Comparison of ENCODE assay signal across 15 mouse cellular contexts in genomic region chr6:114866078-114866477, GRCm38 (mm10).
DNase-seq lines count a peak whose midpoint lies in the region; ATAC-seq and TF ChIP-seq lines count a peak whose summit lies in the region.
"Had no signal": no experiment of that assay in that cellular context is flagged by ENCODE, and none has a peak within 500 bp of the region (broad histone marks: within the 10 kb centered on the region; RNA-seq: fewer than 3 reads in every experiment).

No protein-coding gene starts in this region.

- intact Hi-C loops in heart, adult 2 months (cut with DNase I), result no loop called here

- TF ChIP-seq CTCF in heart, adult 2 months (IDR thresholded peaks at IDR 0.05), result no peak

- peaks cover 45% of the 10 kb centered on the region for H3K4me1 ChIP-seq in heart, adult 2 months (ENCODE audit: control insufficient read depth, insufficient read depth, low read length)
- peaks cover 22% of the 10 kb centered on the region for H3K4me1 ChIP-seq in kidney, embryonic 14.5 days (ENCODE audit: control insufficient read depth, insufficient read depth, low read length)
- H3K4me1 ChIP-seq in hindbrain, embryonic 11.5 days (replicated peaks; ENCODE audit: control insufficient read depth, insufficient read depth, low read length), result peaks cover 4% of the 10 kb centered on the region

- H3K27ac ChIP-seq in heart, adult 2 months, result peak overlapping the region; percentile 50
- 0 out of 2 replicates have a peak overlapping the region, but pooled peaks have one; percentile 24 for H3K27ac ChIP-seq in kidney, embryonic 14.5 days (ENCODE audit: low read depth, low read length)
- H3K27ac ChIP-seq in hindbrain, embryonic 11.5 days (ENCODE audit: low read depth, low read length), result no peak overlapping the region
- H3K27ac ChIP-seq: intestine, embryonic 15.5 days had no signal

- no peak overlapping the region for H3K4me3 ChIP-seq in heart, adult 2 months
- no peak overlapping the region for H3K4me3 ChIP-seq in kidney, embryonic 14.5 days (ENCODE audit: low read length)
- no peak overlapping the region for H3K4me3 ChIP-seq in hindbrain, embryonic 11.5 days (ENCODE audit: low read depth, low read length)
- H3K4me3 ChIP-seq: erythroblast, embryonic 14.5 days; intestine, embryonic 15.5 days had no signal

- no peak overlapping the region for H3K9ac ChIP-seq in heart, adult 2 months (ENCODE audit: low read depth, low read length)
- H3K9ac ChIP-seq in kidney, embryonic 14.5 days (ENCODE audit: low read depth, low read length), result no peak overlapping the region
- no peak overlapping the region for H3K9ac ChIP-seq in hindbrain, embryonic 11.5 days (ENCODE audit: low read depth, low read length)
- H3K9ac ChIP-seq: intestine, embryonic 15.5 days had no signal

- H3K9me3 ChIP-seq in kidney, embryonic 14.5 days (ENCODE audit: control insufficient read depth, low read length), result no peaks in the 10 kb centered on the region
- H3K9me3 ChIP-seq in hindbrain, embryonic 11.5 days (ENCODE audit: control insufficient read depth, low read length), result no peaks in the 10 kb centered on the region
- H3K9me3 ChIP-seq: intestine, embryonic 15.5 days had no signal

- no peaks in the 10 kb centered on the region for H3K27me3 ChIP-seq in heart, adult 2 months (ENCODE audit: control insufficient read depth, insufficient read depth, low read length)
- no peaks in the 10 kb centered on the region for H3K27me3 ChIP-seq in kidney, embryonic 14.5 days (ENCODE audit: control insufficient read depth, insufficient read depth, low read length)
- no peaks in the 10 kb centered on the region for H3K27me3 ChIP-seq in hindbrain, embryonic 11.5 days (ENCODE audit: control insufficient read depth, insufficient read depth, low read length)
- H3K27me3 ChIP-seq: intestine, embryonic 15.5 days had no signal

- DNase-seq in heart, adult 2 months, result no peak
- no peak for DNase-seq in heart, adult 8-10 months (ENCODE audit: low spot score)
- DNase-seq in kidney, postnatal 14 days, result no peak
- peak; percentile 69 for DNase-seq in 3134 (ENCODE audit: extremely low read depth, insufficient read length, low spot score)
- peak; percentile 80 for DNase-seq in brain, adult 2 months (ENCODE audit: low read depth, low spot score)
- no peak for DNase-seq in urinary bladder, postnatal 14 days (ENCODE audit: low spot score)
- DNase-seq in hindbrain, embryonic 11.5 days (ENCODE audit: low spot score), result no peak
- DNase-seq: adrenal gland, adult 2 months; cerebellum, postnatal 36 days; spleen, adult 18-20 months; thymus, postnatal 36 days had no signal

- WGBS in heart, adult 2 months, result 37% methylated on average over 3 of the region's 3 CpGs
- WGBS in kidney, embryonic 14.5 days, result 86% methylated on average over 3 of the region's 3 CpGs
- 87% methylated on average over 3 of the region's 3 CpGs for WGBS in hindbrain, embryonic 11.5 days

- TF ChIP-seq EP300 in heart, adult 2 months (IDR thresholded peaks at IDR 0.05; ENCODE audit: insufficient read depth, low read depth, low read length), result no peak

- 0 out of 2 replicates have a peak, but pooled peaks have one; percentile 13 for TF ChIP-seq POLR2A in heart, adult 2 months (IDR thresholded peaks at IDR 0.05; ENCODE audit: insufficient read depth, low read depth, low read length)

- H3K36me3 ChIP-seq in heart, adult 2 months (ENCODE audit: control insufficient read depth, insufficient read depth, low read length), result peaks cover 2% of the 10 kb centered on the region
- peaks cover 41% of the 10 kb centered on the region for H3K36me3 ChIP-seq in kidney, embryonic 14.5 days (ENCODE audit: control insufficient read depth, insufficient read depth, low read length)
- H3K36me3 ChIP-seq in hindbrain, embryonic 11.5 days (ENCODE audit: control insufficient read depth, insufficient read depth, low read length), result no peaks in the 10 kb centered on the region

- peaks cover 12% of the 10 kb centered on the region for H3K79me2 ChIP-seq in heart, adult 2 months (replicated peaks; ENCODE audit: control insufficient read depth, insufficient read depth, low read length)

- ATAC-seq in kidney, embryonic 14.5 days (ENCODE audit: low FRiP score, low TSS enrichment), result no peak
- ATAC-seq in hindbrain, embryonic 11.5 days (ENCODE audit: low FRiP score), result no peak
- ATAC-seq: intestine, embryonic 15.5 days had no signal

- no peak overlapping the region for H3K4me2 ChIP-seq in kidney, embryonic 14.5 days (replicated peaks; ENCODE audit: low read depth, low read length)
- H3K4me2 ChIP-seq in hindbrain, embryonic 11.5 days (replicated peaks; ENCODE audit: low read depth, low read length), result no peak overlapping the region
- H3K4me2 ChIP-seq: intestine, embryonic 15.5 days; midbrain, embryonic 11.5 days had no signal

Comparison
In these comparisons a context has a peak if more than half of its experiments do, and no peak if none do; other contexts are left out.
1. DNase-seq: peak in 3134 (single experiment) and brain, adult 2 months (single experiment); none in heart, adult 2 months (0 of 2), heart, adult 8-10 months (single experiment), kidney, postnatal 14 days (single experiment), urinary bladder, postnatal 14 days (single experiment) and hindbrain, embryonic 11.5 days (single experiment).